Mouse (Mus musculus) bone marrow macrophage, adult 2 months (primary cell): ENCODE data around the gene Galntl5. TPM values are rescaled to one million over a fixed set of nuclear protein-coding genes. Genes with fewer than 3 reads are reported as not detected.
"Not testable (repeated sequence)": the region's sequence is repeated elsewhere in the genome, so short reads cannot be mapped to it uniquely, and the experiment has no call there.

Experiments
- H3K27ac ChIP-seq: 2 replicates; pipeline ENCODE4 v1.5.1; 2012; ENCODE audit warnings: low read depth, low read length; ENCODE audit not compliant: insufficient read depth
- H3K4me1 ChIP-seq: 2 replicates; pipeline ENCODE4 v1.6.1; 2012; ENCODE audit warnings: low read length; ENCODE audit not compliant: control insufficient read depth, insufficient read depth
- H3K4me3 ChIP-seq: 2 replicates; pipeline ENCODE4 v1.5.1; 2012; ENCODE audit warnings: mild to moderate bottlenecking, low read length, moderate library complexity; ENCODE audit not compliant: insufficient read depth
- CTCF ChIP-seq: IDR thresholded peaks from 2 replicates; pipeline ENCODE4 v1.5.1; 2012; ENCODE audit warnings: low read depth, mild to moderate bottlenecking, low read length, moderate library complexity
- POLR2A ChIP-seq: IDR thresholded peaks from 2 replicates; pipeline ENCODE4 v1.6.1; 2012; ENCODE audit warnings: mild to moderate bottlenecking, low read depth, low read length, borderline replicate concordance
- polyA plus RNA-seq: library from polyadenylated mRNA; stranded (reverse); fragments of >200 nt; gene quantifications from 2 replicates; pipeline ENCODE4 v1.2.4, GENCODE M21; 2012; ENCODE audit not compliant: missing spikeins, insufficient read depth, insufficient read length

Gene Galntl5
- polyA plus RNA-seq, 1 experiment: not detected

- TF ChIP-seq POLR2A: no peak
- TF ChIP-seq CTCF: no peak
- Histone ChIP-seq H3K27ac (no peak overlapping the region), H3K4me3 (no peak overlapping the region), H3K4me1 (peaks cover 24% of the 10 kb centered on the region)
Measured at GRCm38 (mm10) chr5:25164341-25164740, 16.9 kb upstream of the Galntl5 start.

GRCm38 (mm10) chr5:25165102-25165788, 16.0 kb upstream of the Galntl5 start:
- H3K4me3 ChIP-seq: no peak overlapping the region
- TF ChIP-seq POLR2A (no peak), CTCF (no peak)
- H3K4me1 ChIP-seq: peaks cover 24% of the 10 kb centered on the region

DNA sequence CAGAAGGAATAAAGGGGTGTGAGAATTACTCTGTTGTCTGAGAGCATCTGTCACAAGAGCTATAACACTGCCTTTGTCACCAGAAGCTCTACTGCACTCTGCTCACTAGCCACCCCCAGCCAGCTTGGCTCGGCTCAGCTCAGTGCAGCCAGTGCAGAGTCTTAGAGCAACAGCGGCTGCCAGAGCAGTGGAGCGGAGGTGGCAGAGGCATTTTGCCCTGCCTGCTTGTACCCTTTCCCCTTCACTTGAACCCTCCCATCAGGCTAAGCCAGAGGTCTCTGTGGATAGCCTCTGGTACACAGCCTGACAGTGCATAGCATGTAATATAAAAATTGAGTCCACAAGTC, 15.5 kb upstream of the Galntl5 start:
- H3K4me1 ChIP-seq: peaks cover 24% of the 10 kb centered on the region
- no peak for TF ChIP-seq POLR2A
- no peak for TF ChIP-seq CTCF
- H3K4me3 ChIP-seq: no peak overlapping the region
- no peak overlapping the region for H3K27ac ChIP-seq

More at GRCm38 (mm10) chr5:25165102-25165788, 16.0 kb upstream of the Galntl5 start:
- no peak overlapping the region for H3K27ac ChIP-seq

DNA sequence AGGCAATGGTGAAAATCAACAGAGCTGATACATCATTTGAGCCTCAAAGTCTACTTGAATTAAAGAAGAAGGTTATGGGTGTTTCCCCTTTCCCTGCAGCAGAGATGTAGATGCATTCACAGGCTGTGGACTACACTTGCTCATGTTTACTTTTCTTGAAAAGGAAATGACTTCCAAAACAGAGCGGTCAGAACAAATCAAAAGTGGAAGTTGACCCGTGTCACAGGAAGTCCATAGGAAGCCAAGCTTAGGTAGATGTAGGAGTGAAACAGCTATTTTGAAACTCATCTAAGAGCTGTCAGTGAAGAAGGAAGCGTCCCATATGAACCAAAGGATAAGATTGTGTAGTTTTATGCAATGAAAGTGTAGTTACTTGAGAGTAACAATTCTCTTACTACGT, 14.6 kb upstream of the Galntl5 start:
- H3K4me1 ChIP-seq: peaks cover 24% of the 10 kb centered on the region
- H3K27ac ChIP-seq: no peak overlapping the region
- no peak overlapping the region for H3K4me3 ChIP-seq
- no peak for TF ChIP-seq CTCF
- no peak for TF ChIP-seq POLR2A

DNA sequence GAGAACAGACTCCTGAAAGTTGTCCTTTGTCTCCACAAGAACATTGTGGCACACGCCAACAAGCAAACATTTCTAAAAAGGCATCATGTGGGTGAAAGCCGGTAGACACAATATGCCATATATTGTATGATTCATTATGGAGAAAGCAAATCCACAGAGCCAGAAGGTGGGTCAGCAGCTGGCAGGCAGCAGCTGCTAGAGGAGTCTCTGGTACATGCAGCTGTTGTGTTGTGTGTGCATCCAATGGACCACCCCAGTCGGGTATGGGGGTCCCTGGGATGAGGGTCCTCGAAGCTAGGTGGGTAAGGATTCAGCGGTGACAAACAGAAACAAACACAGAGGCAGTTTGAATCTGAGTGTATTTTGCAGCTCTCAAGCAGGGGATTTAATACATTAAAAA, 3.3 kb upstream of the Galntl5 start:
- H3K4me1 ChIP-seq, H3K27ac ChIP-seq, H3K4me3 ChIP-seq: not testable (repeated sequence)

GRCm38 (mm10) chr5:25178543-25178942, 2.7 kb upstream of the Galntl5 start:
- H3K4me3 ChIP-seq: not testable (repeated sequence)

GRCm38 (mm10) chr5:25179284-25179683, 2.0 kb upstream of the Galntl5 start:
- TF ChIP-seq CTCF (no peak), POLR2A (no peak)
- H3K27ac ChIP-seq: no peak overlapping the region
- H3K4me3 ChIP-seq: no peak overlapping the region
- 0 out of 2 replicates have a peak, but pooled peaks cover 2% of the 10 kb centered on the region for H3K4me1 ChIP-seq

More at GRCm38 (mm10) chr5:25178543-25178942, 2.7 kb upstream of the Galntl5 start:
- not testable (repeated sequence) for H3K27ac ChIP-seq, H3K4me1 ChIP-seq

- TF ChIP-seq POLR2A (no peak), CTCF (no peak)
- Histone ChIP-seq H3K4me1 (0 out of 2 replicates have a peak, but pooled peaks cover 3% of the 10 kb centered on the region), H3K27ac (no peak overlapping the region), H3K4me3 (no peak overlapping the region)
Measured at GRCm38 (mm10) chr5:25179936-25180488, 1.2 kb upstream of the Galntl5 start.

DNA sequence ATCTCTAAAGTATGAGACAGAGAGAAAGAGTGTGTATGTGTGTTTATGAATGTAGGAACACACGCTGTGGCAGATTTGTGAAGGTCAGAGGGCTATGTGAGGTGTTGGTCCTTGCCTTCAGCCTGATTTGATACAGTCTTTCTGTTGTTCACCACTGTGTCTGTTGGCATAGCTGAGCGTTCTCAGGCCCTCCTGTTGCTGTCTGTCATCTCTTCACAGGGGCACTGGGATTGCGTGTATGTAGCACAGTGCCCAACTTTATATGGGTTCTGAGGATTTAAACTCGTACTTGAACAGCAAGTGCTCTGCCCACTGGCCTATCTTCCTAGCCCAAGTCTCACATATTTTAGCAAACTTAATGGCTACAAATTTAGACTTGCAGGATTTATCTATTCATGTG, 2.3 kb downstream of the Galntl5 start:
- TF ChIP-seq CTCF: no peak
- no peak for TF ChIP-seq POLR2A
- H3K4me3 ChIP-seq: no peak overlapping the region
- no peak overlapping the region for H3K27ac ChIP-seq
- 0 out of 2 replicates have a peak, but pooled peaks cover 3% of the 10 kb centered on the region for H3K4me1 ChIP-seq

DNA sequence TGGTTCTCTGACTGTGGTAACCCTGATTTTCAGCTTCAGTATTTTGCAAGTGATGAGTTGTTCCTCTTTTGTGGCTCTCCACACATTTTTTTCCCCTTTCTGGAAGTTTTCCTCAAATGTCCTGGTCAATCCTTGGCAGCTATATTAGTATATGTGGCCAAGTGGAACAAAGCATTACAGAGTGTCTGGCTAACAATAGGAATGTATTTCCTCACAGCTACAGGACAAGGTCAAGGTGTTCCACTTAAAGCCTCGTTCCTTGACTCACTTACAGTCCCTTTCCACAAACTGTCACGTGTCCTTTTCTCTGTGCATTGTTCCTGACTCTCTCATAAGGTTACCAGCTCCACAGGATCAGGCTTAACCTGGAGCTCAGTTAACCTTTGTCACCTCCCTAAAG, 3.3 kb downstream of the Galntl5 start:
- Histone ChIP-seq H3K27ac (no peak overlapping the region), H3K4me3 (no peak overlapping the region), H3K4me1 (0 out of 2 replicates have a peak, but pooled peaks cover 3% of the 10 kb centered on the region)
- no peak for TF ChIP-seq CTCF
- TF ChIP-seq POLR2A: no peak

DNA sequence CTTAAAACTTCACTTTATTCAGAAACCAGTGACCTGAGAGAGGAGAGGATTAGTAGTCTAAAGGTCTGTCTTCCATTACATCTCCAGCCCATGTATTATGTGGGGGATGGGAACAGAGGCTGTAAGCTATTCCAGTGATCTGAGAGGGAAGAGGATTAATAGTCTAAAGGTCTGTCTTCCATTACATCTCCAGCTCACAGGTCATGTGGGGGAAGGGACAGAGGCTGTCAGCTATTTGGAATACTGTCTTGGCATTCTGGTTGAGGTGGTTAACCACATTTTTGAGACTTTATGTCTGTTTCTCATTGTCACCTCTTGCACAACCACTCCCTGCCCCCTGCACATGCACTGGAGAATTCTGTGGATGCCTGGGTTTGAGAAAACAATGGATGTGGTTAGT, 6.5 kb downstream of the Galntl5 start:
- Histone ChIP-seq H3K4me1 (0 out of 2 replicates have a peak, but pooled peaks cover 3% of the 10 kb centered on the region), H3K4me3 (no peak overlapping the region), H3K27ac (no peak overlapping the region)
- no peak for TF ChIP-seq POLR2A
- no peak for TF ChIP-seq CTCF
